Mouse (Mus musculus): ENCODE measurements around the gene Slc25a34. TPM values are rescaled to one million over a fixed set of nuclear protein-coding genes. Genes with fewer than 3 reads are reported as not detected.

The Slc25a34 gene
- polyA plus RNA-seq, 1 experiment from 2014 or later, result not detected

GRCm38 (mm10) chr4:141618565-141619243 is 4.9 kb downstream of the Slc25a34 start, which contains the start of gene Tmem82:
Gene Tmem82 (minus strand): TSS chr4:141618633.
- Histone ChIP-seq H3K27me3 (ENCODE audit: control insufficient read depth, insufficient read depth, low read length) (no peaks in the 10 kb centered on the region), H3K27ac (ENCODE audit: low read length) (no peak within 1 kb of the TSS), H3K4me1 (ENCODE audit: control insufficient read depth, insufficient read depth, low read length) (peaks cover 9% of the 10 kb centered on the region; the same call in 1 of the 2 replicates), H3K9ac (replicated peaks; ENCODE audit: low read depth, low read length) (no peak within 1 kb of the TSS), H3K4me3 (ENCODE audit: low read depth, low read length) (peak within 1 kb of the TSS; percentile 15; the same call in 1 of the 2 replicates), H3K4me2 (replicated peaks; ENCODE audit: low read depth, low read length) (peak within 1 kb of the TSS; percentile 55), H3K36me3 (ENCODE audit: control insufficient read depth, insufficient read depth, low read length) (no peaks in the 10 kb centered on the region), H3K9me3 (ENCODE audit: control insufficient read depth, low read depth, low read length) (no peaks in the 10 kb centered on the region)
- 0 out of 2 replicates have a peak, but pooled peaks have one; percentile 19 for ATAC-seq (ENCODE audit: insufficient number of reproducible peaks, insufficient read depth, low FRiP score, low read depth)
- 27% methylated on average over 20 of the region's 20 CpGs for WGBS

GRCm38 (mm10) chr4:141617863-141618564 is 5.6 kb downstream of the Slc25a34 start:
- H3K27me3 ChIP-seq (ENCODE audit: control insufficient read depth, insufficient read depth, low read length), result no peaks in the 10 kb centered on the region
- WGBS, result 10% methylated on average over 22 of the region's 22 CpGs
- ATAC-seq (ENCODE audit: insufficient number of reproducible peaks, insufficient read depth, low FRiP score, low read depth), result no peak
- H3K4me1 ChIP-seq (ENCODE audit: control insufficient read depth, insufficient read depth, low read length), result peaks cover 9% of the 10 kb centered on the region; the same call in 1 of the 2 replicates
- H3K9me3 ChIP-seq (ENCODE audit: control insufficient read depth, low read depth, low read length), result no peaks in the 10 kb centered on the region
- H3K27ac ChIP-seq (ENCODE audit: low read length), result no peak overlapping the region
- no peaks in the 10 kb centered on the region for H3K36me3 ChIP-seq (ENCODE audit: control insufficient read depth, insufficient read depth, low read length)
- H3K9ac ChIP-seq (replicated peaks; ENCODE audit: low read depth, low read length), result no peak overlapping the region
- peak overlapping the region; percentile 15; the same call in 1 of the 2 replicates for H3K4me3 ChIP-seq (ENCODE audit: low read depth, low read length)
- H3K4me2 ChIP-seq (replicated peaks; ENCODE audit: low read depth, low read length), result peak overlapping the region; percentile 55

GRCm38 (mm10) chr4:141617299-141617698 is 6.3 kb downstream of the Slc25a34 start:
- H3K9me3 ChIP-seq (ENCODE audit: control insufficient read depth, low read depth, low read length), result no peaks in the 10 kb centered on the region
- peak overlapping the region; percentile 55 for H3K4me2 ChIP-seq (replicated peaks; ENCODE audit: low read depth, low read length)
- ATAC-seq (ENCODE audit: insufficient number of reproducible peaks, insufficient read depth, low FRiP score, low read depth), result no peak
- H3K27ac ChIP-seq (ENCODE audit: low read length), result no peak overlapping the region
- no peaks in the 10 kb centered on the region for H3K36me3 ChIP-seq (ENCODE audit: control insufficient read depth, insufficient read depth, low read length)
- H3K4me1 ChIP-seq (ENCODE audit: control insufficient read depth, insufficient read depth, low read length), result peaks cover 9% of the 10 kb centered on the region; the same call in 1 of the 2 replicates
- H3K4me3 ChIP-seq (ENCODE audit: low read depth, low read length), result peak overlapping the region; percentile 15; the same call in 1 of the 2 replicates
- H3K9ac ChIP-seq (replicated peaks; ENCODE audit: low read depth, low read length), result no peak overlapping the region
- WGBS, result 6% methylated on average over 20 of the region's 20 CpGs
- no peaks in the 10 kb centered on the region for H3K27me3 ChIP-seq (ENCODE audit: control insufficient read depth, insufficient read depth, low read length)

- no peak overlapping the region for H3K9ac ChIP-seq (replicated peaks; ENCODE audit: low read depth, low read length)
- H3K36me3 ChIP-seq (ENCODE audit: control insufficient read depth, insufficient read depth, low read length), result no peaks in the 10 kb centered on the region
- no peak overlapping the region for H3K4me2 ChIP-seq (replicated peaks; ENCODE audit: low read depth, low read length)
- no peaks in the 10 kb centered on the region for H3K9me3 ChIP-seq (ENCODE audit: control insufficient read depth, low read depth, low read length)
- peaks cover 9% of the 10 kb centered on the region; the same call in 1 of the 2 replicates for H3K4me1 ChIP-seq (ENCODE audit: control insufficient read depth, insufficient read depth, low read length)
- ATAC-seq (ENCODE audit: insufficient number of reproducible peaks, insufficient read depth, low FRiP score, low read depth), result no peak
- H3K4me3 ChIP-seq (ENCODE audit: low read depth, low read length), result no peak overlapping the region
- H3K27ac ChIP-seq (ENCODE audit: low read length), result no peak overlapping the region
- WGBS, result 75% methylated on average over 6 of the region's 6 CpGs
- no peaks in the 10 kb centered on the region for H3K27me3 ChIP-seq (ENCODE audit: control insufficient read depth, insufficient read depth, low read length)
Measured at GRCm38 (mm10) chr4:141616811-141617210, 6.8 kb downstream of the Slc25a34 start.

GRCm38 (mm10) chr4:141614946-141615345 is 8.7 kb downstream of the Slc25a34 start:
- H3K9me3 ChIP-seq (ENCODE audit: control insufficient read depth, low read depth, low read length), result no peaks in the 10 kb centered on the region
- H3K27ac ChIP-seq (ENCODE audit: low read length), result no peak overlapping the region
- WGBS, result 83% methylated on average over 14 of the region's 14 CpGs
- H3K36me3 ChIP-seq (ENCODE audit: control insufficient read depth, insufficient read depth, low read length), result no peaks in the 10 kb centered on the region
- H3K4me3 ChIP-seq (ENCODE audit: low read depth, low read length), result no peak overlapping the region
- no peak overlapping the region for H3K9ac ChIP-seq (replicated peaks; ENCODE audit: low read depth, low read length)
- H3K4me2 ChIP-seq (replicated peaks; ENCODE audit: low read depth, low read length), result no peak overlapping the region
- H3K4me1 ChIP-seq (ENCODE audit: control insufficient read depth, insufficient read depth, low read length), result peaks cover 9% of the 10 kb centered on the region; the same call in 1 of the 2 replicates
- no peaks in the 10 kb centered on the region for H3K27me3 ChIP-seq (ENCODE audit: control insufficient read depth, insufficient read depth, low read length)
- no peak for ATAC-seq (ENCODE audit: insufficient number of reproducible peaks, insufficient read depth, low FRiP score, low read depth)

GRCm38 (mm10) chr4:141609538-141609937 is 14.1 kb downstream of the Slc25a34 start:
- ATAC-seq (ENCODE audit: insufficient number of reproducible peaks, insufficient read depth, low FRiP score, low read depth), result no peak
- H3K4me3 ChIP-seq (ENCODE audit: low read depth, low read length), result no peak overlapping the region
- H3K36me3 ChIP-seq (ENCODE audit: control insufficient read depth, insufficient read depth, low read length), result no peaks in the 10 kb centered on the region
- no peak overlapping the region for H3K27ac ChIP-seq (ENCODE audit: low read length)
- no peaks in the 10 kb centered on the region for H3K9me3 ChIP-seq (ENCODE audit: control insufficient read depth, low read depth, low read length)
- no peaks in the 10 kb centered on the region for H3K27me3 ChIP-seq (ENCODE audit: control insufficient read depth, insufficient read depth, low read length)
- no peak overlapping the region for H3K4me2 ChIP-seq (replicated peaks; ENCODE audit: low read depth, low read length)
- no peak overlapping the region for H3K9ac ChIP-seq (replicated peaks; ENCODE audit: low read depth, low read length)
- no peaks in the 10 kb centered on the region for H3K4me1 ChIP-seq (ENCODE audit: control insufficient read depth, insufficient read depth, low read length)
- 66% methylated on average over 6 of the region's 6 CpGs for WGBS

GRCm38 (mm10) chr4:141605861-141606260 is 17.8 kb downstream of the Slc25a34 start, which contains the start of gene Fblim1:
Gene Fblim1 (minus strand): TSS chr4:141606096.
- no peak within 1 kb of the TSS for H3K4me3 ChIP-seq (ENCODE audit: low read depth, low read length)
- 73% methylated on average over 11 of the region's 11 CpGs for WGBS
- H3K9ac ChIP-seq (replicated peaks; ENCODE audit: low read depth, low read length), result no peak within 1 kb of the TSS
- H3K36me3 ChIP-seq (ENCODE audit: control insufficient read depth, insufficient read depth, low read length), result no peaks in the 10 kb centered on the region
- H3K4me2 ChIP-seq (replicated peaks; ENCODE audit: low read depth, low read length), result no peak within 1 kb of the TSS
- no peaks in the 10 kb centered on the region for H3K9me3 ChIP-seq (ENCODE audit: control insufficient read depth, low read depth, low read length)
- H3K4me1 ChIP-seq (ENCODE audit: control insufficient read depth, insufficient read depth, low read length), result peaks cover 10% of the 10 kb centered on the region; the same call in 1 of the 2 replicates
- H3K27me3 ChIP-seq (ENCODE audit: control insufficient read depth, insufficient read depth, low read length), result no peaks in the 10 kb centered on the region
- ATAC-seq (ENCODE audit: insufficient number of reproducible peaks, insufficient read depth, low FRiP score, low read depth), result no peak
- no peak within 1 kb of the TSS for H3K27ac ChIP-seq (ENCODE audit: low read length)

GRCm38 (mm10) chr4:141605421-141605820 is 18.2 kb downstream of the Slc25a34 start:
- peaks cover 13% of the 10 kb centered on the region; the same call in 1 of the 2 replicates for H3K4me1 ChIP-seq (ENCODE audit: control insufficient read depth, insufficient read depth, low read length)
- 91% methylated on average over 5 of the region's 5 CpGs for WGBS
- H3K9me3 ChIP-seq (ENCODE audit: control insufficient read depth, low read depth, low read length), result no peaks in the 10 kb centered on the region
- ATAC-seq (ENCODE audit: insufficient number of reproducible peaks, insufficient read depth, low FRiP score, low read depth), result no peak
- H3K27ac ChIP-seq (ENCODE audit: low read length), result no peak overlapping the region
- H3K9ac ChIP-seq (replicated peaks; ENCODE audit: low read depth, low read length), result no peak overlapping the region
- no peak overlapping the region for H3K4me2 ChIP-seq (replicated peaks; ENCODE audit: low read depth, low read length)
- no peaks in the 10 kb centered on the region for H3K36me3 ChIP-seq (ENCODE audit: control insufficient read depth, insufficient read depth, low read length)
- no peaks in the 10 kb centered on the region for H3K27me3 ChIP-seq (ENCODE audit: control insufficient read depth, insufficient read depth, low read length)
- no peak overlapping the region for H3K4me3 ChIP-seq (ENCODE audit: low read depth, low read length)
